Mouse (Mus musculus) lung, postnatal 36 days (tissue): ENCODE results near the gene Elfn1.

Experiments used
- DNase-seq: peaks from one replicate; pipeline ENCODE4 v3.0.0; 2022; ENCODE audit warnings: mixed read lengths

Elfn1 gene

DNA sequence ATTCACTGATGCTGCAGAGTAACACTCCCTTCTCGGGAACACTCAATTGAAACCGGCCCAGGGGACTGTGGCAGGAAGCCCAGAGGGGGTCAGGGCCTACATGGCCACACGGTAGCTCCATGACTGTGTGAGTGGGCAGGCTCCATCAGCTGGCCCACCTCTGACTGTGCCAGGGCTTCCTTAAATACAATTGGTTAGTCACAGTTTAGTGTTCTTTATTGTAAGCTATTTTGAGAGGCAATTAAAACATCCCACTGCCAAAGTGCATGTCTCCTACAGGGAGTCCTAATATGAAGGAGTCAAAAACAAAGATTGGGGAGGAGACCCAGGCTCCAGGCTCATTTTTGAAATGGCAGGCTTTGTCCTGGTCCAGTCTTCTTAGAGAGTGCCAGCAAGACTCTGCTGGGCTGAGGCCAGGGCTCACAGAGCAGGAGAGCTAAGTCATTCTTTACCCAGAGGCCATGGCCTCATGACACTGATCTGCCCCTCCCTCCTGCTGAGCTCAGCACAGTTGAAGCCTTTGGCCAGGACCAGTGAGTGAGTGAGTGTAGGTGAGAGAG, 116.3 kb downstream of the Elfn1 start:
- peak; percentile 12 for DNase-seq
